Mouse (Mus musculus): ENCODE measurements around the gene Txnrd1. TPM values are rescaled to one million over a fixed set of nuclear protein-coding genes. Genes with fewer than 3 reads are reported as not detected.

The Txnrd1 gene
- polyA plus RNA-seq, 1 experiment from 2014 or later, result 98.3 TPM

DNA sequence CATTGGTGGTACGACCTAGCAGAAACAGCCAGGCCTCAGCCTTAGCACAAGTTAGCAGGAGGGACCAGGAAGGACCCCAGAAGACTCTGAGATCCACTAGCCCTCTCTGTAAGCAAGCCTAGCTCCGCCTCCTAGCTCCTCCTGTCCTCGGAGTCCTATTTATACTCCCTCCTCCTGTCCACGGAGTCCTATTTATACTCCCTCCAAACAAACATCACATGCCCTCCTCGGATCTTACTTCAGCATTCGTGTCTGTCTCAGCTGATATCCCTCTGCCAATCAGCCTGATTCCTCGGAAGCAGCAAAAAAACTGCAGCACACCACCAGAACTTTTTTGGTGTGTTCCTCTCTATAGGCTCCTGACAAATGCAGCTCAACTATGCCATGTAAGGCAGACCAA lies 65.1 kb downstream of the Txnrd1 start:
- no peaks in the 10 kb centered on the region for H3K27me3 ChIP-seq (ENCODE audit: control insufficient read depth, insufficient read depth, low read length)
- H3K27ac ChIP-seq (ENCODE audit: low read length), result no peak overlapping the region
- WGBS, result 50% methylated on average over 7 of the region's 7 CpGs

DNA sequence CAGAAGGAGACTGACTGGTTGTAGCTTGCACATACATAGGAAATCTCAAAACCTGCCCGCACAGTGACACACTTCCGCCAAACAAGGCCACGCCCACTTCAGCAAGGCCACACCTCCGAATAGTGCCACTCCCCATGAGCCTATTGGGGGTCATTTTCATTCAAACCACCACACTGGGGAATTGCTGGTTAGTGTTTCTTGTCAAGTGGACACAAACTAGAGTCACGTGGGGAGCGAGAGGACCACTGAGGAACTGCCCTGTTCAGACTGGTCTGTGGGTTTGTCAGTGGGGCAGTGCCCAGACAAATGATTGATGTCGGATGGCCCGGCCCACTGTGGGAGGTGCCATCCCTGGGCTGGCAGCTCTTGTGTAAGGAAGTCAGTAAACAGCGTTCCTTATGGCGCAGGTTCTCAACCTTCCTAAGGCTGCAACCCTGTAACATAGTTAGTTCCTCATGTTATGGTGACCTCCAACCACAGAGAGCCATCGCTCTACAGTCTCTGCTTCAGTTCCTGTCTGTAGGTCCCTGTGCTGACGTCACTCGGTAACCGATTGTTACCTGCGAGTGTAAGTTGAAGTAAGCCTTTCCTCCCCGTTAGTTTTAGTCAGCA lies 66.2 kb downstream of the Txnrd1 start:
- H3K9me3 ChIP-seq (ENCODE audit: control insufficient read depth, low read depth, low read length), result no peaks in the 10 kb centered on the region
- ATAC-seq (ENCODE audit: insufficient number of reproducible peaks, insufficient read depth, low FRiP score, low read depth), result no peak; the same call in 1 of the 2 replicates
- H3K4me2 ChIP-seq (replicated peaks; ENCODE audit: low read depth, low read length), result no peak overlapping the region
- no peak overlapping the region for H3K27ac ChIP-seq (ENCODE audit: low read length)
- WGBS, result 43% methylated on average over 16 of the region's 16 CpGs
- no peak overlapping the region for H3K4me3 ChIP-seq (ENCODE audit: low read depth, low read length)
- no peaks in the 10 kb centered on the region for H3K27me3 ChIP-seq (ENCODE audit: control insufficient read depth, insufficient read depth, low read length)
- H3K36me3 ChIP-seq (ENCODE audit: control insufficient read depth, insufficient read depth, low read length), result peaks cover 28% of the 10 kb centered on the region
- H3K9ac ChIP-seq (replicated peaks; ENCODE audit: low read depth, low read length), result no peak overlapping the region
- H3K4me1 ChIP-seq (ENCODE audit: control insufficient read depth, insufficient read depth, low read length), result 0 out of 2 replicates have a peak, but pooled peaks cover 2% of the 10 kb centered on the region

More for the DNA sequence above, 65.1 kb downstream of the Txnrd1 start:
- no peak overlapping the region for H3K9ac ChIP-seq (replicated peaks; ENCODE audit: low read depth, low read length)
- H3K4me1 ChIP-seq (ENCODE audit: control insufficient read depth, insufficient read depth, low read length), result 0 out of 2 replicates have a peak, but pooled peaks cover 2% of the 10 kb centered on the region
- ATAC-seq (ENCODE audit: insufficient number of reproducible peaks, insufficient read depth, low FRiP score, low read depth), result no peak
- H3K9me3 ChIP-seq (ENCODE audit: control insufficient read depth, low read depth, low read length), result no peaks in the 10 kb centered on the region
- no peak overlapping the region for H3K4me3 ChIP-seq (ENCODE audit: low read depth, low read length)
- no peak overlapping the region for H3K4me2 ChIP-seq (replicated peaks; ENCODE audit: low read depth, low read length)
- peaks cover 33% of the 10 kb centered on the region for H3K36me3 ChIP-seq (ENCODE audit: control insufficient read depth, insufficient read depth, low read length)

DNA sequence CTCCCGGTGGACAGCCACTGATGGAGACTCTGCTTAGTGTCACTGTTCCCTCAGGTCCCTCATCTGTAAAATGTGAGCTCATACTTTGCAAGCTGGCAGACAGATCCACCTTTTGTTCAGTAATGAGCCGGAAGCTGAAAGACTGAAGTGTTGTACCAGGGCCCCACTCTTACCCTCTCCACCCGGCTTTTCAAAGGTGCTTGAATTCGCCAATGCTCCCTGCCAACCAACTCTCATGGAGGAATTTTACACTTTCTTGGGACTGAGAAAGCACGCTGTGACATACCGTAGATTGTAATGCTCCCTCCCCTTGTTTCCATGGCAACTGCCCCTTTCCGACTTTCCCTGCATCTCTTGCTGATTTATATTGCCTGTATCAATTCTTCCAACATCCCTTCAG lies 66.8 kb downstream of the Txnrd1 start:
- Histone ChIP-seq H3K4me3 (ENCODE audit: low read depth, low read length) (no peak overlapping the region), H3K9me3 (ENCODE audit: control insufficient read depth, low read depth, low read length) (no peaks in the 10 kb centered on the region), H3K9ac (replicated peaks; ENCODE audit: low read depth, low read length) (no peak overlapping the region), H3K4me2 (replicated peaks; ENCODE audit: low read depth, low read length) (no peak overlapping the region), H3K4me1 (ENCODE audit: control insufficient read depth, insufficient read depth, low read length) (0 out of 2 replicates have a peak, but pooled peaks cover 2% of the 10 kb centered on the region), H3K27me3 (ENCODE audit: control insufficient read depth, insufficient read depth, low read length) (no peaks in the 10 kb centered on the region), H3K36me3 (ENCODE audit: control insufficient read depth, insufficient read depth, low read length) (peaks cover 24% of the 10 kb centered on the region), H3K27ac (ENCODE audit: low read length) (no peak overlapping the region)
- 0 out of 2 replicates have a peak, but pooled peaks have one; percentile 2 for ATAC-seq (ENCODE audit: insufficient number of reproducible peaks, insufficient read depth, low FRiP score, low read depth)
- 27% methylated on average over 7 of the region's 7 CpGs for WGBS

DNA sequence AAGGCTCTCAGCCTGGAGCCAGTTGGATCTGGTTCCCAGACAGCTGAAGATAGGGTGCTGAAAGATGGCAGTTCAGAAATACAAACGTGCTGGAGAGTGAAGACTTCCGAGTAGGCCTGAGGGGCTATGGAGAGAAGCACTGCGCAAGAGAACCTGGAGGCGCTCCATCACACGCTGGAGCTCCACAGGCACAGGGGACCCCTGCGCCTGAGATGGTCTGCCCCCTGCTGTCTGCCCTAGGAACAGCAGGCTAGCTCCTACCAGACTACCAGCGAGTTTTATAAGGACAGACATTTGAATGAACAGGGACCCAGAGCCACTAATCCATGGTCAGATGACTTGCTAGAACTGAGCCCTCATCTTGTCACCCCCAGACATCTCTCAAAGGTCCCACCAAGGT lies 67.7 kb downstream of the Txnrd1 start:
- peak; percentile 68; the same call in 1 of the 2 replicates for ATAC-seq (ENCODE audit: insufficient number of reproducible peaks, insufficient read depth, low FRiP score, low read depth)
- Histone ChIP-seq H3K9me3 (ENCODE audit: control insufficient read depth, low read depth, low read length) (no peaks in the 10 kb centered on the region), H3K27me3 (ENCODE audit: control insufficient read depth, insufficient read depth, low read length) (no peaks in the 10 kb centered on the region), H3K9ac (replicated peaks; ENCODE audit: low read depth, low read length) (no peak overlapping the region), H3K36me3 (ENCODE audit: control insufficient read depth, insufficient read depth, low read length) (peaks cover 16% of the 10 kb centered on the region), H3K4me2 (replicated peaks; ENCODE audit: low read depth, low read length) (no peak overlapping the region), H3K27ac (ENCODE audit: low read length) (no peak overlapping the region), H3K4me3 (ENCODE audit: low read depth, low read length) (no peak overlapping the region), H3K4me1 (ENCODE audit: control insufficient read depth, insufficient read depth, low read length) (0 out of 2 replicates have a peak, but pooled peaks cover 2% of the 10 kb centered on the region)
- WGBS, result 6% methylated on average over 7 of the region's 7 CpGs

DNA sequence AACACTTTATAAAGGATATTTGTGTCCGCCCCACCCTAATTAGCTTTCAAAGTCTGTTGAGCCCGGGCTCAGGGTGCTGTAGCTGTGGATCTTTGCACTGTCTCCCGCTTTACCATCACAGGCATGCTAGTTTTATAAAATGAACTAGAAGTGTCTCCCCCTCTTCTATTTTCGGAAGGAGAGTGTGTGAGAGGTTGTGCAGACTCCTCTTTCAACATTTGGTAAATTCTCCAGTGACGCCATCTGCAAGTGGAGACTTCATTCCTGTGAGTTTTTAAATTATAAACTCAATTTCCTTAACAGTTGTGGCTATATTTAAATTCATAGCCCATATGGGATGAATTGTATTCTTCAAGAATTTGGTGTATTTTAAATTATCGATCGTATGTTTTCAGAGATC lies 74.8 kb downstream of the Txnrd1 start:
- Histone ChIP-seq H3K4me3 (ENCODE audit: low read depth, low read length) (no peak overlapping the region), H3K36me3 (ENCODE audit: control insufficient read depth, insufficient read depth, low read length) (no peaks in the 10 kb centered on the region)
- WGBS, result 80% methylated on average over 7 of the region's 7 CpGs

DNA sequence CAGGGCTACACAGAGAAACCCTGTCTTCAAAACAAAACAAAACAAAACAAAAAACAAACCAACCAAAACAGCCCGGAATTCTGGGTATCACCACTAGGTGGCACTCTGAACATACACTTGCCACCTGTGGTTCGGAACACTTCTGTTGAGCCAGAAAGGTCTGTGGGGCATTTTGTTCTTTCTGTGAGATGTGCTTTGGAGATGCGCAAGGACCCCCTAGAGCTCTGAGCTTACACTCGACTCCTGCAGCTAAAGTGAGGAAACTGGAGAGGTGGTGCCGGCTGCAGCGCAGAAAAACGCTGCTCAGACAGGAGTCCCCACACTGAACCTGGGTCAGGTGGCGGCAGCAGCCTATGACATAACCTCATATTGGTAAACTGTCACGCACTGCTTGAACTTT lies 75.6 kb downstream of the Txnrd1 start:
- no peaks in the 10 kb centered on the region for H3K9me3 ChIP-seq (ENCODE audit: control insufficient read depth, low read depth, low read length)
- no peak overlapping the region for H3K27ac ChIP-seq (ENCODE audit: low read length)
- H3K27me3 ChIP-seq (ENCODE audit: control insufficient read depth, insufficient read depth, low read length), result no peaks in the 10 kb centered on the region
- no peaks in the 10 kb centered on the region for H3K4me1 ChIP-seq (ENCODE audit: control insufficient read depth, insufficient read depth, low read length)
- no peaks in the 10 kb centered on the region for H3K36me3 ChIP-seq (ENCODE audit: control insufficient read depth, insufficient read depth, low read length)
- 17% methylated on average over 9 of the region's 9 CpGs for WGBS
- H3K9ac ChIP-seq (replicated peaks; ENCODE audit: low read depth, low read length), result no peak overlapping the region
- H3K4me2 ChIP-seq (replicated peaks; ENCODE audit: low read depth, low read length), result no peak overlapping the region
- H3K4me3 ChIP-seq (ENCODE audit: low read depth, low read length), result no peak overlapping the region
- ATAC-seq (ENCODE audit: insufficient number of reproducible peaks, insufficient read depth, low FRiP score, low read depth), result no peak

More for the DNA sequence above, 74.8 kb downstream of the Txnrd1 start:
- H3K4me1 ChIP-seq (ENCODE audit: control insufficient read depth, insufficient read depth, low read length), result no peaks in the 10 kb centered on the region
- H3K4me2 ChIP-seq (replicated peaks; ENCODE audit: low read depth, low read length), result no peak overlapping the region
- ATAC-seq (ENCODE audit: insufficient number of reproducible peaks, insufficient read depth, low FRiP score, low read depth), result no peak
- H3K27ac ChIP-seq (ENCODE audit: low read length), result no peak overlapping the region
- H3K9ac ChIP-seq (replicated peaks; ENCODE audit: low read depth, low read length), result no peak overlapping the region
- no peaks in the 10 kb centered on the region for H3K9me3 ChIP-seq (ENCODE audit: control insufficient read depth, low read depth, low read length)
- H3K27me3 ChIP-seq (ENCODE audit: control insufficient read depth, insufficient read depth, low read length), result no peaks in the 10 kb centered on the region

DNA sequence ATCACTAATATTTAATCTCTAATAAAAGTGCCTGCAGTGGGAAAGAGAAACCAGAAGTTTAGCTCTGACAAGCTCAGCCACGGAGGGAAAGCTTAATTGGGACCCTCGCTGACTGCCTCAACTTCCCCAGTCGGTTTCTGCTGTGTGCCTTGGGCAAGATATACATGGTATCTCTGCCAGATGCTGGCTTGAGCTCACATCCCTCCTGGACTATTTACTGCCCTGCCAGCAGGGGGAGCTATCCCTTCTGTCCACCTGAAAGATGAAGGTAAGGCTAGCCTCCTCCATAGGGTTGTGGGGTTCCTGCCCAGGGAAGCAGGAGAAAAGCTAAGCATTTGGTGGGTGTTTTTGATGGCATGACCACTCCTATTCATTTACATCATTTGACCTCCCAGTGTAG lies 76.4 kb downstream of the Txnrd1 start:
- 79% methylated on average over 3 of the region's 3 CpGs for WGBS
- H3K4me2 ChIP-seq (replicated peaks; ENCODE audit: low read depth, low read length), result no peak overlapping the region

DNA sequence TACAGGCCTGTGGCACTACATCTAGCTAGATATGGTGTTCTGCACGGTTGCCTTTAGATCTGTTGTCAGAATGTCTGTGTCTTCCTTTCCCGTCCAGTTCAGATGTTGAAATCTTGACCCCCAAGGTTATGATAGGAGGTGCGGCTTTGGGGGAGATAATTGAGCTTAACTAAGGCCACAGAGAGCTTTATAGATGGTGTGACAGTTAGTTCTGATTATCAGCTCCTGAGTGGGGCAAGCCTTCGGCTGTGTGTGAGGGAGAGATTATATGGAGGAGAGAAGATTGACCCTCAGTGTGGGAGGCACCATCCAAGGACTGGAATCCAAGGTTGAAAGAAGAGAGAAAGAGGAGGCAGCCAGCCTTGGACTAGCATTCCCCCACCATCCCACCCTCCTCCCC lies 79.5 kb downstream of the Txnrd1 start:
- H3K4me2 ChIP-seq (replicated peaks; ENCODE audit: low read depth, low read length), result no peak overlapping the region
- H3K36me3 ChIP-seq (ENCODE audit: control insufficient read depth, insufficient read depth, low read length), result no peaks in the 10 kb centered on the region
- ATAC-seq (ENCODE audit: insufficient number of reproducible peaks, insufficient read depth, low FRiP score, low read depth), result no peak
- no peaks in the 10 kb centered on the region for H3K4me1 ChIP-seq (ENCODE audit: control insufficient read depth, insufficient read depth, low read length)
- 72% methylated on average over 4 of the region's 4 CpGs for WGBS
- H3K27me3 ChIP-seq (ENCODE audit: control insufficient read depth, insufficient read depth, low read length), result no peaks in the 10 kb centered on the region
- H3K9ac ChIP-seq (replicated peaks; ENCODE audit: low read depth, low read length), result no peak overlapping the region
- no peak overlapping the region for H3K27ac ChIP-seq (ENCODE audit: low read length)
- no peaks in the 10 kb centered on the region for H3K9me3 ChIP-seq (ENCODE audit: control insufficient read depth, low read depth, low read length)
- no peak overlapping the region for H3K4me3 ChIP-seq (ENCODE audit: low read depth, low read length)

More for the DNA sequence above, 76.4 kb downstream of the Txnrd1 start:
- Histone ChIP-seq H3K4me3 (ENCODE audit: low read depth, low read length) (no peak overlapping the region), H3K27ac (ENCODE audit: low read length) (no peak overlapping the region), H3K27me3 (ENCODE audit: control insufficient read depth, insufficient read depth, low read length) (no peaks in the 10 kb centered on the region), H3K9ac (replicated peaks; ENCODE audit: low read depth, low read length) (no peak overlapping the region), H3K4me1 (ENCODE audit: control insufficient read depth, insufficient read depth, low read length) (no peaks in the 10 kb centered on the region), H3K9me3 (ENCODE audit: control insufficient read depth, low read depth, low read length) (no peaks in the 10 kb centered on the region), H3K36me3 (ENCODE audit: control insufficient read depth, insufficient read depth, low read length) (no peaks in the 10 kb centered on the region)
- no peak for ATAC-seq (ENCODE audit: insufficient number of reproducible peaks, insufficient read depth, low FRiP score, low read depth)

DNA sequence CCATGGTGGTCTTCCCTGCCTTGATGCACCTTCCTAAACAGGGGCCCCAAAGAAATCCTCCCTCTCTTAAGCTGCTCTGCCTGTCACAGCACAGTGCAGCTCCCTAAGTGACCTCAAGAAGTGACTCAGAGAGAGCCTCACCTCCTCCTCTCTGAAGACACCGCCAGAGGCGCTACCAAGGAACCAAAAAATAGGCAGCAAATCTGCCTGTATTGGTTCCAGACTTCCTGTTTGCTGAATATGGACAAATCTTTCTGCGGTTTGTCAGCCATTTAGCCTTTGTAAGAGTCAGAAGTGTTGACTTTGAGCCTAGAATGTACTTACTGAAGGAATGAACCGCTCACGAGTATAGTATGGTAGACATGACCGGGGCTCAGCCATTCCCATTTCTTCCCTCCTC lies 80.0 kb downstream of the Txnrd1 start:
- Histone ChIP-seq H3K27ac (ENCODE audit: low read length) (no peak overlapping the region), H3K4me1 (ENCODE audit: control insufficient read depth, insufficient read depth, low read length) (no peaks in the 10 kb centered on the region), H3K9me3 (ENCODE audit: control insufficient read depth, low read depth, low read length) (no peaks in the 10 kb centered on the region), H3K36me3 (ENCODE audit: control insufficient read depth, insufficient read depth, low read length) (no peaks in the 10 kb centered on the region), H3K9ac (replicated peaks; ENCODE audit: low read depth, low read length) (no peak overlapping the region), H3K27me3 (ENCODE audit: control insufficient read depth, insufficient read depth, low read length) (no peaks in the 10 kb centered on the region), H3K4me3 (ENCODE audit: low read depth, low read length) (no peak overlapping the region), H3K4me2 (replicated peaks; ENCODE audit: low read depth, low read length) (no peak overlapping the region)
- no peak for ATAC-seq (ENCODE audit: insufficient number of reproducible peaks, insufficient read depth, low FRiP score, low read depth)
- 81% methylated on average over 6 of the region's 6 CpGs for WGBS

Data from stomach, embryonic 14.5 days (tissue).